Mouse (Mus musculus) C2C12 (cell line): ENCODE measurements around the gene Ephb3. TPM values are rescaled to one million over a fixed set of nuclear protein-coding genes. Genes with fewer than 3 reads are reported as not detected.

Source experiments
- H3K27me3 ChIP-seq: one replicate; pipeline ENCODE4 v1.6.1; 2011; ENCODE audit not compliant: control insufficient read depth, insufficient read depth, insufficient read length
- H3K36me3 ChIP-seq: one replicate; pipeline ENCODE4 v1.6.1; 2011; ENCODE audit not compliant: control insufficient read depth, insufficient read depth
- H3K4me3 ChIP-seq: one replicate; pipeline ENCODE4 v1.5.1; 2011; ENCODE audit warnings: mild to moderate bottlenecking, control low read depth; ENCODE audit not compliant: poor library complexity, insufficient read depth, severe bottlenecking
- H3K79me2 ChIP-seq: one replicate; pipeline ENCODE4 v1.6.1; 2011; ENCODE audit not compliant: control insufficient read depth, insufficient read depth
- H3K79me3 ChIP-seq: one replicate; pipeline ENCODE4 v1.6.1; 2011; ENCODE audit warnings: low read depth, control low read depth
- H3ac ChIP-seq: one replicate; pipeline ENCODE3; 2011; ENCODE audit warnings: low read depth; ENCODE audit not compliant: control insufficient read depth, insufficient read length
- CEBPB ChIP-seq: IDR thresholded peaks from one replicate; pipeline ENCODE4 v1.6.1; 2011; ENCODE audit warnings: low read depth, mild to moderate bottlenecking, control low read depth, moderate library complexity
- CTCF ChIP-seq: IDR thresholded peaks from one replicate; pipeline ENCODE4 v1.5.1; 2011; ENCODE audit not compliant: control insufficient read depth, insufficient read depth, insufficient read length
- FOSL1 ChIP-seq: IDR thresholded peaks from one replicate; pipeline ENCODE4 v1.8.0; 2011; ENCODE audit warnings: mild to moderate bottlenecking, low read length; ENCODE audit not compliant: poor library complexity, insufficient read depth, severe bottlenecking
- MAX ChIP-seq: IDR thresholded peaks from one replicate; pipeline ENCODE4 v1.6.1; 2011; ENCODE audit warnings: mild to moderate bottlenecking, control low read depth
- MYOD1 ChIP-seq: IDR thresholded peaks from one replicate; pipeline ENCODE4 v1.6.1; 2011; ENCODE audit warnings: low read depth; ENCODE audit not compliant: control insufficient read depth, insufficient read length
- MYOG ChIP-seq: IDR thresholded peaks from one replicate; pipeline ENCODE4 v1.6.1; 2011; ENCODE audit not compliant: control insufficient read depth, insufficient read length; ENCODE audit errors: extremely low read depth
- USF1 ChIP-seq: IDR thresholded peaks from one replicate; pipeline ENCODE4 v1.6.1; 2011; ENCODE audit warnings: low read depth, mild to moderate bottlenecking, control low read depth, moderate library complexity
- polyA plus RNA-seq: library from polyadenylated mRNA; unstranded; fragments of >200 nt; fragmentation: generic; extraction: Trizol; gene quantifications from one replicate; pipeline ENCODE4 v1.2.1, GENCODE M21; 2012; ENCODE audit warnings: missing spikeins

The Ephb3 gene
- polyA plus RNA-seq, 1 experiment = 5.0 TPM

GRCm38 (mm10) chr16:21175236-21175635 is 29.3 kb upstream of the Ephb3 start:
- no peaks in the 10 kb centered on the region for H3K27me3 ChIP-seq
- no peak overlapping the region for H3K4me3 ChIP-seq
- no peaks in the 10 kb centered on the region for H3K79me3 ChIP-seq
- H3K79me2 ChIP-seq = no peaks in the 10 kb centered on the region
- H3K36me3 ChIP-seq = no peaks in the 10 kb centered on the region
- TF ChIP-seq USF1 = no peak
- TF ChIP-seq CEBPB = no peak
- no peak for TF ChIP-seq FOSL1
- TF ChIP-seq MYOD1 = no peak
- no peak for TF ChIP-seq CTCF
- TF ChIP-seq MAX = no peak
- TF ChIP-seq MYOG = no peak
- H3ac ChIP-seq = no peak overlapping the region

- H3K27me3 ChIP-seq = no peaks in the 10 kb centered on the region
- no peaks in the 10 kb centered on the region for H3K79me2 ChIP-seq
- no peaks in the 10 kb centered on the region for H3K79me3 ChIP-seq
- TF ChIP-seq MYOD1 (no peak), MAX (no peak), CEBPB (no peak), MYOG (no peak), CTCF (no peak)
- no peak overlapping the region for H3ac ChIP-seq
- no peak overlapping the region for H3K4me3 ChIP-seq
- H3K36me3 ChIP-seq = no peaks in the 10 kb centered on the region
These were observed 22.4 kb upstream of the Ephb3 start for GRCm38 (mm10) chr16:21182108-21182507.

- no peaks in the 10 kb centered on the region for H3K79me2 ChIP-seq
- H3K27me3 ChIP-seq = no peaks in the 10 kb centered on the region
- no peaks in the 10 kb centered on the region for H3K36me3 ChIP-seq
- H3K4me3 ChIP-seq = no peak overlapping the region
- TF ChIP-seq MAX (no peak), USF1 (no peak), MYOG (no peak)
- H3K79me3 ChIP-seq = no peaks in the 10 kb centered on the region
- no peak overlapping the region for H3ac ChIP-seq
These were observed 19.9 kb upstream of the Ephb3 start for GRCm38 (mm10) chr16:21184697-21185096.

GRCm38 (mm10) chr16:21187568-21187967 is 17.0 kb upstream of the Ephb3 start:
- Histone ChIP-seq H3K79me3 (no peaks in the 10 kb centered on the region), H3ac (no peak overlapping the region), H3K36me3 (no peaks in the 10 kb centered on the region), H3K4me3 (no peak overlapping the region), H3K79me2 (no peaks in the 10 kb centered on the region), H3K27me3 (peaks cover 7% of the 10 kb centered on the region)
- no peak for TF ChIP-seq MYOG
- TF ChIP-seq MAX = no peak
- TF ChIP-seq MYOD1 = no peak
- TF ChIP-seq CEBPB = no peak
- no peak for TF ChIP-seq FOSL1
- TF ChIP-seq CTCF = no peak
- no peak for TF ChIP-seq USF1

- no peak for TF ChIP-seq MAX
- TF ChIP-seq MYOD1 = no peak
- TF ChIP-seq CTCF = no peak
- Histone ChIP-seq H3K79me3 (no peaks in the 10 kb centered on the region), H3K4me3 (no peak overlapping the region), H3K79me2 (no peaks in the 10 kb centered on the region), H3K27me3 (peaks cover 7% of the 10 kb centered on the region), H3K36me3 (no peaks in the 10 kb centered on the region), H3ac (no peak overlapping the region)
These were observed 16.2 kb upstream of the Ephb3 start for GRCm38 (mm10) chr16:21188345-21188744.

- Histone ChIP-seq H3K4me3 (no peak overlapping the region), H3ac (no peak overlapping the region), H3K27me3 (peaks cover 16% of the 10 kb centered on the region), H3K36me3 (no peaks in the 10 kb centered on the region), H3K79me2 (no peaks in the 10 kb centered on the region), H3K79me3 (no peaks in the 10 kb centered on the region)
- TF ChIP-seq CEBPB (no peak), USF1 (no peak), CTCF (no peak), MAX (no peak)
These were observed 13.0 kb upstream of the Ephb3 start for GRCm38 (mm10) chr16:21191569-21191968.
